Mouse (Mus musculus) embryonic facial prominence, embryonic 14.5 days (tissue): ENCODE measurements around the gene Bub1b. TPM values are rescaled to one million over a fixed set of nuclear protein-coding genes. Genes with fewer than 3 reads are reported as not detected.

Experiments used
- ATAC-seq: fragments of 200-750 bp; cut with Nextera tagmentation; 2 replicates; pipeline ENCODE4 v1.8.0; 2017; ENCODE audit warnings: low read depth, moderate number of reproducible peaks, moderate TSS enrichment
- DNase-seq: peaks from one replicate; pipeline ENCODE4 v3.0.0-alpha.2; 2015; ENCODE audit warnings: low spot score
- H3K27ac ChIP-seq: fragments of 300-500 bp; sonication (generic); replicated peaks from 2 replicates; pipeline ENCODE4 v1.5.1; 2014; ENCODE audit warnings: low read depth, mild to moderate bottlenecking, low read length, moderate library complexity
- H3K27me3 ChIP-seq: fragments of 300-500 bp; sonication (generic); replicated peaks from 2 replicates; pipeline ENCODE4 v1.6.1; 2014; ENCODE audit warnings: low read length; ENCODE audit not compliant: control insufficient read depth, insufficient read depth
- H3K36me3 ChIP-seq: fragments of 300-500 bp; sonication (generic); 2 replicates; pipeline ENCODE4 v1.6.1; 2014; ENCODE audit warnings: low read length, mixed read lengths; ENCODE audit not compliant: control insufficient read depth, insufficient read depth
- H3K4me1 ChIP-seq: fragments of 300-500 bp; sonication (generic); 2 replicates; pipeline ENCODE4 v1.6.1; 2014; ENCODE audit warnings: antibody characterized with exemption, low read length; ENCODE audit not compliant: control insufficient read depth, insufficient read depth
- H3K4me2 ChIP-seq: fragments of 300-500 bp; sonication (generic); 2 replicates; pipeline ENCODE4 v1.6.1; 2014; ENCODE audit warnings: low read depth, mild to moderate bottlenecking, low read length, moderate library complexity, mixed read lengths
- H3K4me3 ChIP-seq: fragments of 300-500 bp; sonication (generic); 2 replicates; pipeline ENCODE4 v1.5.1; 2014; ENCODE audit warnings: low read depth, mild to moderate bottlenecking, low read length
- H3K9ac ChIP-seq: fragments of 300-500 bp; sonication (generic); 2 replicates; pipeline ENCODE4 v1.6.1; 2014; ENCODE audit warnings: low read depth, mild to moderate bottlenecking, low read length, moderate library complexity, mixed read lengths
- H3K9me3 ChIP-seq: fragments of 300-500 bp; sonication (generic); 2 replicates; pipeline ENCODE4 v1.6.1; 2016; ENCODE audit warnings: low read length; ENCODE audit not compliant: control insufficient read depth
- WGBS: fragments of 180-500 bp; shearing (Covaris S2); extraction: QIAGEN DNeasy Blood & Tissue Kit; methylation state at CpG from one replicate; pipeline ENCODE4 v1.1.7; 2014; 5-methylcytosine and 5-hydroxymethylcytosine counted together
- polyA plus RNA-seq: library from polyadenylated mRNA; unstranded; fragments of >200 nt; fragmentation: Nextera tagmentation; extraction: Ambion mirVana; gene quantifications from 2 replicates; pipeline ENCODE4 v1.2.1, GENCODE M21; 2014

Gene Bub1b
- polyA plus RNA-seq, 1 experiment from 2014 or later = 53.4 TPM

DNA sequence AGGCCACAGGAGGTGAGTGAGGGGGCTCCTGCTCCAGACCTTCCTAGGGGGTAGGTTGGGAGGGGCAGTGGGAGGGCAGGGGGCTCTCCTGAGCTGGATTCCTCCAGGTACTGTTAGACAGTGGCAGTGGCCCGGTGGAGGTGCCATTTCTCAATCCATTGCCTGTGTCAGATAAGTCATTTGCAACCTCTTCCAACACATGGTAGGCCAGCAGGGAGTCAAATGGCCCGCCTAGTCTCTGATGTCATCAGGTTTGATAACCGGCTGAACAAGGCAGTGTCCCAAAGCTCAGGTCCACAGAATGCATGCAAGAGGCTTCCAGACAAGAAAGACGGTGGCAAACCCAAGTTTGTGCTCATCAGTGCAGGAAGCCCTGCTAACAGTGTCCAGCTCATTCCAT lies 79.8 kb downstream of the Bub1b start:
- H3K27ac ChIP-seq = no peak overlapping the region

DNA sequence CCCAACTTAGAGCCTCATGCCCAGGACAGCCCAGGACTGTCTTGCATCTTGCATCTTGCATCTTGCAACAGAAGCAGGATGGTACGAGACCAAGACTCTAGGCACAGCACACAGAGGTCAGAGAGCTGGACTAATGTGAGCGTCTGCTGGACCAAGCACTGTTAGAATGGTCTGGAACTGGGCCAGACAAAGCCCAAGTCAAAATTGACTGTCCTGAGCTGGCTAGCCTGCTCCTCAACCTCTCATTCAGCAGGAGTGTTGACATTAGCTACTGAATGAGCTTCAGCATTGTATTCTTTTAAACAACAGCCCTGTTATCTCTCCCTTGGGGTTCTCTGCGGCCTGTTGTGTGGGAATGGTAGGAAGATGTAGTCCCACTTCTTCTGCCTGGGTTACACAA lies 81.6 kb downstream of the Bub1b start:
- no peak overlapping the region for H3K9ac ChIP-seq
- H3K9me3 ChIP-seq = no peaks in the 10 kb centered on the region
- ATAC-seq = no peak
- no peak overlapping the region for H3K4me2 ChIP-seq
- no peak overlapping the region for H3K27ac ChIP-seq
- no peaks in the 10 kb centered on the region for H3K36me3 ChIP-seq
- WGBS = 78% methylated on average over 3 of the region's 3 CpGs
- no peak overlapping the region for H3K4me3 ChIP-seq
- H3K27me3 ChIP-seq = peaks cover 52% of the 10 kb centered on the region
- no peak for DNase-seq
- peaks cover 10% of the 10 kb centered on the region; the same call in 1 of the 2 replicates for H3K4me1 ChIP-seq

More for the DNA sequence above, 79.8 kb downstream of the Bub1b start:
- WGBS = 20% methylated on average over 4 of the region's 4 CpGs
- Histone ChIP-seq H3K27me3 (peaks cover 67% of the 10 kb centered on the region), H3K4me3 (peak overlapping the region; percentile 54), H3K9ac (peak overlapping the region; percentile 63), H3K4me2 (peak overlapping the region; percentile 94), H3K4me1 (peaks cover 10% of the 10 kb centered on the region; the same call in 1 of the 2 replicates), H3K9me3 (no peaks in the 10 kb centered on the region), H3K36me3 (no peaks in the 10 kb centered on the region)
- ATAC-seq (no peak), DNase-seq (no peak)

DNA sequence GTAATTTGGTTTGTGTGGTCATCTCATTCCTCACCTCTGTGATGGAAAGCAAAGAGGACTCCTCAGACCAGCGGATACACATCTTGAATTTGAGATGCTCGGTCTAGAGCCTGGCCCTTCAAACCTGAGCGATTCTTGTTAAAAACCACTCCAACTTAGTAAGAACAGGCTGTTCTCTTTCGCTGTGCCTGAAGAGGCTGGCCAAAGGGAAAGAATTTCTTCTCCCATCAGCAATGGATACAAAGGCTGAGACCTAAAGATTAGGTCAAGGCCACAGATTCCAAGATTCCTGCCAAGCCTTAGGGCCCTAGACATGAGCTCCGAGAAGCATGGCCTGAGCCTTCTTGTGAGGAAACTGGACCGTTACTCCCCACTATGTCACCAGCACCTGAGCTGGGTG lies 82.9 kb downstream of the Bub1b start:
- ATAC-seq (no peak), DNase-seq (no peak)
- Histone ChIP-seq H3K4me2 (no peak overlapping the region), H3K4me1 (peaks cover 10% of the 10 kb centered on the region; the same call in 1 of the 2 replicates), H3K27ac (no peak overlapping the region), H3K9ac (no peak overlapping the region), H3K36me3 (no peaks in the 10 kb centered on the region), H3K27me3 (peaks cover 39% of the 10 kb centered on the region), H3K9me3 (no peaks in the 10 kb centered on the region), H3K4me3 (no peak overlapping the region)
- WGBS = 94% methylated on average over 6 of the region's 6 CpGs

DNA sequence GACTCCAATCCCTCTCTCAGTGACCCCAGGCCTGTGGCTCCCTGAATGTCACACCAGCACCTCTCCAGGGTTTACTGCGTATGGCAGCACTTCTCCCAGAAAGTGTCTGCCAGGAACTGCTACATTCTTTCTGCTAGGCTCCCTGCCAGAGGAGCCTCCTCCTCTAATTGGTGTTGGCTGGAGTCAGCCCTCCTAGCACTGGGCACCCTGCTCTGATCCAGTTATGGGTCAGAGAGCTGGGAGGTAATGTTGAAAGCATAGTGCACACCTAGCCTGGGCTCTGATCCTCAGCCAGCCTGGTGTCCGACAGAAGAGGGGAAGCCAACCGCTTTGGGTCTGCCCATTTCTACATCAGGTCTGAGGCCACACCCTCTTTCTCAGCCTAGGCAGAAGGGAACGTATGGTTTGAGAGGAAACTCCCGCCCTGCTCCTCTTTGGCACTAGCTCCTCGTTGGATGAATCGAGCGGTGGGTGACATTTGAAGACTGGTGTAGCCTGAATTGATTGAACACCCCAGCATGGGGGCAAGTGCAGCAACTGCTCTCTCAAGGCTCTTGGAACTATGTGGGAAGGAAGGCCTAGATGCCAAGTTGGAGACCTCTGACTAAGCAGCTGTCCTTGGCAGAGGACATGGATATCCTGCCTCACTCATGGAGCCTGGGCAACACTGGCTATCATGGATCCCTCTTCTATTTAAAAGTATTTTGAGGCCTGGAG lies 84.7 kb downstream of the Bub1b start:
- Histone ChIP-seq H3K4me2 (no peak overlapping the region), H3K27ac (no peak overlapping the region), H3K4me3 (no peak overlapping the region), H3K9me3 (no peaks in the 10 kb centered on the region), H3K9ac (no peak overlapping the region), H3K4me1 (no peaks in the 10 kb centered on the region), H3K27me3 (peaks cover 22% of the 10 kb centered on the region), H3K36me3 (no peaks in the 10 kb centered on the region)
- 42% methylated on average over 8 of the region's 8 CpGs for WGBS
- no peak for DNase-seq
- no peak for ATAC-seq

DNA sequence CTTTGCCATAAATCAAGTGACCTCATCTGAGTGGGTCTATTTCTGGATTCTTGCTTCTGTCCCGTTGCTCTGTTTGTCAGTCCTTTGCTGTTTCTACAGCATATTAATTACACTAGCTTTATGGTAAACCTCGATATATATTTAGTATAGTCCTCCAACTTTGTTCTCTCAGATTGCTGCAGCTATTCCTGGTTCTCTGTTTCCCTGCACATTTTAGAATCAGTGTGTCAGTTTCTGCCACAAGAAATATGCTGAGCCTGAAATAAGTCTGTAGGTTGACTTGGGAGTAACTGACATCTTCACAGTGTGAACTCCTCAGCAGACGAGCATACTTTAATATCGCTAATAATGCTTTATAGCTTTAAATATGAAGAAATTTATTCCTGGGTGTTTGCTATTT lies 87.1 kb downstream of the Bub1b start:
- no peaks in the 10 kb centered on the region for H3K4me1 ChIP-seq
- no peaks in the 10 kb centered on the region for H3K36me3 ChIP-seq
- no peaks in the 10 kb centered on the region for H3K9me3 ChIP-seq
- ATAC-seq (no peak), DNase-seq (no peak)
- no peak overlapping the region for H3K27ac ChIP-seq
- WGBS = 80% methylated on average over 4 of the region's 4 CpGs
- no peak overlapping the region for H3K4me3 ChIP-seq
- H3K9ac ChIP-seq = no peak overlapping the region
- no peak overlapping the region for H3K4me2 ChIP-seq
- 0 out of 2 replicates have a peak, but pooled peaks cover 2% of the 10 kb centered on the region for H3K27me3 ChIP-seq

DNA sequence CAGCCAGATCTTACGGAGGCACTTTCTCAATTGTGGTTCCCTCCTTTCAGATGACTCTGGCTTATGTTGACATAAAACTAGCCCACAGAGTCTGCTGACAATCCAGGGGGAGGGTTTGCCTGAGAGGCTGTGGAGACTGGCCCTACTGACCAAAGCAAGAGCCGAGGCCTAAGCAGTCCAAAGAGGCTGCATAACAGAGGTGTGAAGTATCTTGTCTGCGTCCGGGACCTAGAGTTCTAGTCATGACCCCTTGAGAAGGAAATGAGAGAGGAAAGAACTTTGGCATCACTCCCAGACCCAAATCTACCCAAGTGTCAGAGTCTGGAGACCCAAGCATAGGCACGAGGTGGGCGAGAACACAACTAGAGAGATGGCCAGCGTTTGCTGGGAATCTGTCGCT lies 88.7 kb downstream of the Bub1b start:
- ATAC-seq = no peak
- no peak for DNase-seq
- H3K4me2 ChIP-seq = no peak overlapping the region
- H3K9ac ChIP-seq = no peak overlapping the region
- H3K4me3 ChIP-seq = no peak overlapping the region
- H3K27ac ChIP-seq = no peak overlapping the region
- no peaks in the 10 kb centered on the region for H3K4me1 ChIP-seq
- H3K27me3 ChIP-seq = no peaks in the 10 kb centered on the region
- no peaks in the 10 kb centered on the region for H3K36me3 ChIP-seq
- 77% methylated on average over 8 of the region's 8 CpGs for WGBS
- H3K9me3 ChIP-seq = no peaks in the 10 kb centered on the region

DNA sequence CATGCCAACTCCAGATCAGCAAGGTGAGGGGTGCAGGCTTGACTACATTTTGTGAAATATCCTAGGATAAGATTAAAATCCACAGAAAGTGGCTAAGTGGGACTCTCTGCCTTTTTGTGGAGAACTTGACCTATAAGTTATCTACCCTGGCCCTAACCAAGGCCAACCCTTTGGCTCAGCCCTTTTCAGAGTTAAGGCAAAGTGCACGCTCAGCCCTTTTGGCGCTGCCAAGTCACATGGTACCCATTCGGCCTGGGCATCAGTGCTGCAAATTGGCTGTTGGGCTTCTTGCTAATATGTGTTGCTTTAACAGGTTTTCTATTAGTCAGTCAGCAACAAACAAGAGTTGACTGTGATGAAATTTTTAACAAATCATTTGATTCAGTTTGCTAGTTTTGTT lies 89.8 kb downstream of the Bub1b start:
- Histone ChIP-seq H3K9ac (no peak overlapping the region), H3K4me1 (no peaks in the 10 kb centered on the region), H3K4me2 (no peak overlapping the region), H3K4me3 (no peak overlapping the region), H3K9me3 (no peaks in the 10 kb centered on the region), H3K27me3 (no peaks in the 10 kb centered on the region), H3K27ac (no peak overlapping the region), H3K36me3 (no peaks in the 10 kb centered on the region)
- ATAC-seq (no peak), DNase-seq (no peak)
- WGBS = 92% methylated on average over 3 of the region's 3 CpGs

DNA sequence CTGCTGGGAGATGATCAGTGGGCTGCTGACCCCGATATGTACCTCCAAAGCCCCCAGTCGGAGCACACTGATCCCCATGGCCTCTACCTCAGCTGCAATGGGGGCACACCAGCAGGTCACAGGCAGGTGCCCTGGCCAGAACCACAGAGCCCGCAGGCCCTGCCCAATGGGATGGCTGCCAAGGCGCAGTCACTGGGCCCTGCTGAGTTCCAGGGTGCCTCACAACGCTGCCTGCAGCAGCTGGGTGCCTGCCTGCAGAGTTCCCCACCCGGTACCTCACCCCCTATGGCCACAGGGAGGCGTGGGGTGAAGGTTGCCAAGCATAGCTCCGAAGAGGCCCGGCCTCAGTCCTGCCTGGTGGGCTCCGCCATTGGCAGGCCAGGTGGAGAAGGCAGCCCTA lies 91.9 kb downstream of the Bub1b start:
- 79% methylated on average over 4 of the region's 10 CpGs for WGBS
- no peak overlapping the region for H3K9ac ChIP-seq
- H3K9me3 ChIP-seq = no peaks in the 10 kb centered on the region
- ATAC-seq = no peak
- H3K27me3 ChIP-seq = no peaks in the 10 kb centered on the region; the same call in 1 of the 2 replicates
- no peak overlapping the region for H3K4me2 ChIP-seq
- no peaks in the 10 kb centered on the region for H3K36me3 ChIP-seq
- DNase-seq = no peak
- no peaks in the 10 kb centered on the region for H3K4me1 ChIP-seq
- H3K4me3 ChIP-seq = no peak overlapping the region
- H3K27ac ChIP-seq = no peak overlapping the region
